Mouse (Mus musculus) kidney, postnatal 0 days (tissue): ENCODE data around the gene Cxcl10. TPM values are rescaled to one million over a fixed set of nuclear protein-coding genes. Genes with fewer than 3 reads are reported as not detected.

ENCODE experiments used
- ATAC-seq: fragments of 200-750 bp; cut with Nextera tagmentation; replicated peaks from 2 replicates; pipeline ENCODE4 v1.8.0; 2017; ENCODE audit warnings: low read depth, moderate number of reproducible peaks, moderate TSS enrichment, moderate library complexity; ENCODE audit not compliant: low FRiP score
- DNase-seq: peaks from one replicate; pipeline ENCODE4 v3.0.0-alpha.2; 2016; ENCODE audit warnings: low spot score
- H3K27ac ChIP-seq: fragments of 300-500 bp; sonication (generic); 2 replicates; pipeline ENCODE4 v1.5.1; 2014; ENCODE audit warnings: mild to moderate bottlenecking
- H3K27me3 ChIP-seq: fragments of 300-500 bp; sonication (generic); 2 replicates; pipeline ENCODE4 v1.6.1; 2014; ENCODE audit warnings: low read length, mixed read lengths; ENCODE audit not compliant: insufficient read depth
- H3K36me3 ChIP-seq: fragments of 300-500 bp; sonication (generic); 2 replicates; pipeline ENCODE4 v1.6.1; 2014; ENCODE audit warnings: low read length, mixed read lengths; ENCODE audit not compliant: insufficient read depth
- H3K4me1 ChIP-seq: fragments of 300-500 bp; sonication (generic); replicated peaks from 2 replicates; pipeline ENCODE4 v1.6.1; 2014; ENCODE audit warnings: antibody characterized with exemption, low read length, mixed read lengths; ENCODE audit not compliant: insufficient read depth
- H3K4me2 ChIP-seq: fragments of 300-500 bp; sonication (generic); 2 replicates; pipeline ENCODE4 v1.6.1; 2014; ENCODE audit warnings: mild to moderate bottlenecking, low read length, moderate library complexity, mixed read lengths
- H3K4me3 ChIP-seq: fragments of 300-500 bp; sonication (generic); replicated peaks from 2 replicates; pipeline ENCODE4 v1.5.1; 2014; ENCODE audit warnings: low read depth, low read length
- H3K9ac ChIP-seq: fragments of 300-500 bp; sonication (generic); 2 replicates; pipeline ENCODE4 v1.6.1; 2014; ENCODE audit warnings: low read depth, low read length
- H3K9me3 ChIP-seq: fragments of 300-500 bp; sonication (generic); replicated peaks from 2 replicates; pipeline ENCODE4 v1.6.1; 2016; ENCODE audit warnings: low read length, inconsistent platforms, mixed read lengths
- CTCF ChIP-seq: IDR thresholded peaks from 2 replicates; pipeline ENCODE4 v1.5.1; 2016; ENCODE audit warnings: antibody characterized with exemption, low read depth, mild to moderate bottlenecking, moderate library complexity
- WGBS: fragments of 180-500 bp; shearing (Covaris S2); extraction: QIAGEN DNeasy Blood & Tissue Kit; methylation state at CpG from one replicate; pipeline ENCODE4 v1.1.7; 2014; 5-methylcytosine and 5-hydroxymethylcytosine counted together
- polyA plus RNA-seq: library from polyadenylated mRNA; unstranded; fragments of >200 nt; fragmentation: Nextera tagmentation; extraction: Ambion mirVana; gene quantifications from 2 replicates; pipeline ENCODE4 v1.2.1, GENCODE M21; 2015

The Cxcl10 gene
- polyA plus RNA-seq, 1 experiment from 2014 or later = 3.8 TPM

DNA sequence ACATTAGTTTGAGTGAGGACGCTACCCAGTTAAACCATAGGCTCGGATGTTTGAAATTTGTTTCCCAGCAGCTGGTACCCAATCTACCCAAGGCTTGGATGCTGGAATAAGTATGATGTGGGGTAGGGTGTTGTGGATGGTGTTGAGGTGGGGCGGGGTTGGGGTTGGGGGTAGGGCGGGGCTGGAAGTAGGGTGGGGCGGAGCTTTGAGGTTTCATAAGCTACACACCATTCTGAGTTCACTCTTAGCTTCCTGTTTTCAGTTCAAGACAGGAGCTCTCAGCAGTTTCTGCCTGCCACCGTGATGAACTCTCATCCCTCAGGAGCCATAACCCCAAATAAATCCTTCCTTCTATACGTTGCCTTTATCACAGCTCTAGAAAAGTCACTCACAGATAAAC, 30.6 kb downstream of the Cxcl10 start:
- Histone ChIP-seq H3K36me3 (no peaks in the 10 kb centered on the region), H3K27ac (no peak overlapping the region)
- 79% methylated on average over 7 of the region's 7 CpGs for WGBS

DNA sequence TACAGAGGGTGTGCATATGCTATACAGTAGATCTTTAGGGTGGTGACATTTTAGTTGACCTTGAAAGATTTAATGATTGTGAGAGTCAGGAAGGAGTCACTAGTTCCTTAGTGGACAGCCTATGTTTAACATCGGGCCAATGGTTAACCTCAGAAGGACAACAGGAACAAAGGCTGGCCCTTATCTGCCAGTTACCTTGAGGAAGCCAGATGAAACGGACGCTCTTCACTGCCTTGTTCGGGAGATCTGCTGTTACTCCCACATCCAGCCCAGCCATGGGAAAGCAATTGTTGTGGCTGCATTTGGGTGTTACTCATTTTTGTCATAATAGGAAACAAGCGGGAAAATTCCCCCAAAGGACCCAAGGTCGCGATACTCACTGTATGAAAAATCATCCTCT, 34.9 kb downstream of the Cxcl10 start:
- Histone ChIP-seq H3K4me2 (no peak overlapping the region), H3K4me1 (no peaks in the 10 kb centered on the region; the same call in 1 of the 2 replicates), H3K27me3 (no peaks in the 10 kb centered on the region), H3K27ac (no peak overlapping the region), H3K9ac (no peak overlapping the region), H3K4me3 (no peak overlapping the region), H3K36me3 (no peaks in the 10 kb centered on the region), H3K9me3 (no peaks in the 10 kb centered on the region)
- ATAC-seq (no peak), DNase-seq (no peak)
- TF ChIP-seq CTCF = no peak
- WGBS = 57% methylated on average over 7 of the region's 7 CpGs

More for the DNA sequence above, 30.6 kb downstream of the Cxcl10 start:
- Histone ChIP-seq H3K9ac (no peak overlapping the region), H3K4me2 (no peak overlapping the region), H3K27me3 (no peaks in the 10 kb centered on the region), H3K4me3 (no peak overlapping the region), H3K4me1 (no peaks in the 10 kb centered on the region), H3K9me3 (no peaks in the 10 kb centered on the region)
- ATAC-seq = no peak
- TF ChIP-seq CTCF = no peak
- DNase-seq = no peak

DNA sequence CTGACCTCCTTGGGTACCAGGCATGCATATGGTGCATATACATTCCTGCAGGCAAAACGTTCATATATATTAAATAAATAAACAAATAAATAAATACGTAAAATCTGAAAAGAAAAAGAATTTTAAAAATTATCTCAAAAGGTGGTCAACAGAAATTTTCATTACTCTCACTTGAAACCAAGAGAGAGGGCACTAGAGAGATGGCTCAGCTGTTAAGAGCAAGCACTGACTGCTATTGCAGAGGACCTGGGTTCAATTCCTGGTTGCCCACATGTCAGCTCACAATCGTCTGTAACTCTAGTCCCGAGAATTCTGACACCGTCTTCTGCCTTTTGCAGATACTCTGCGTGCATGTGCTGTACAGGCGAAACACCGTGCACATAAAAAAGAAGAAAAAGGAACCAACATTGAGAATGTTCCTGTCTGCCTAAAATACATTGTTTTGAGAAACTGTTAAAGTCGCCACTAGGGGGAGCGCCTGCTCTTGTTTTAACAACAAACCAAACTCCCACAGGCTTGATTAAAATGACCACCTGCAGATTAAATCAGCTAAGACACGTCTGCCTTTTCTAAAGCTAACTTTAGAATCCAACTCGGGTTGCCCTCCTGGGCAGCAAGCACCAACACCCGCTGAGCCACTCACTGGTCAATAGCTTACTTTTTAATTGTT, 36.5 kb downstream of the Cxcl10 start:
- Histone ChIP-seq H3K4me1 (no peaks in the 10 kb centered on the region; the same call in 1 of the 2 replicates), H3K27me3 (no peaks in the 10 kb centered on the region), H3K9me3 (no peaks in the 10 kb centered on the region)

DNA sequence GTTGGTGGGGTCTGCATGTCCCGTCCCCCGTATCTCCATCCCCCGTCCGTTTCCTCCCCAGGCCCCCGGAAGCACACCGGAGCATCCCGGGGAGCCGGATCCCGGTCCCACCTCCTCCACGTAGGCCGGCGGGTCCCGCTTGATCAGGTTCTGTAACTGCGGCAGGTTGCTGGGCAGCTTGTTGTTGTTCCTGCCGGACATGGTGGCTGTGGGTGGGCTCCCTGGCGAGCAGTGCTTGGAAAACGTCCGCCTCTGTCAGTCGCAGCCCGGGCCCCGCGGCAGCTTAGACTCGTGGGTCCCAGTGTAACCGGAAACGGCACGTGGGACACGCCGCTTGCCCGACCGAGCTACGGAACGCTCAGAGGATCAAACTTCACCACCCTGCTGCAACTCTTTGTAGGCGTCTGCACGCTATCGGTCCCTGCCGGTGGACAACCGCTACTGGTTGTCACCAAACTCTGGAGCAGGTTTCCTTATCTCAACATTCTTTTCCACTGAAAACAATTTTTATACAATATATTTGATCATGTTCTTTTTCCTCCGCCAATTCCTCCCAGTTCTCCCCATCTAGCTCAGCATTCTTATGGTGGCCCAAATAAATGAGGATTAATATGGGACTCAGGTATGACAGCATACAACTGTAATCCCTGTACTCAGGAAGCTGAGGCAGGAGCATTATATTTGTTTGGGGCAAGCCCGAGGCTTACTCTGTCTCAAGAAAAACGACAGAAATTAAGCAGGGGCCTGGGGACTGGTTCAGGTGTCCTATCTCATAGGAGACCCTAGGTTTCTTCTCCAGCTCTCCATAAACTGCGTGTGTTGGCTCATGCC, 38.8 kb downstream of the Cxcl10 start, which contains the start of gene Sdad1:
Gene Sdad1 (minus strand): TSS at position 799 of the 831 bp plus-strand sequence.
- H3K4me2 ChIP-seq = peak within 1 kb of the TSS; percentile 63
- H3K9me3 ChIP-seq = no peaks in the 10 kb centered on the region
- peak; percentile 76 for TF ChIP-seq CTCF
- WGBS = 2% methylated on average over 41 of the region's 41 CpGs
- H3K4me3 ChIP-seq = peak within 1 kb of the TSS; percentile 53
- H3K4me1 ChIP-seq = no peaks in the 10 kb centered on the region; the same call in 1 of the 2 replicates
- no peaks in the 10 kb centered on the region for H3K27me3 ChIP-seq
- ATAC-seq (peak; percentile 95), DNase-seq (peak; percentile 97)
- peak within 1 kb of the TSS; percentile 5; the same call in 1 of the 2 replicates for H3K27ac ChIP-seq
- H3K9ac ChIP-seq = peak within 1 kb of the TSS; percentile 60
- peaks cover 6% of the 10 kb centered on the region for H3K36me3 ChIP-seq

More for the DNA sequence above, 36.5 kb downstream of the Cxcl10 start:
- Histone ChIP-seq H3K4me2 (no peak overlapping the region), H3K36me3 (no peaks in the 10 kb centered on the region), H3K4me3 (no peak overlapping the region), H3K27ac (no peak overlapping the region), H3K9ac (no peak overlapping the region)
- no peak for ATAC-seq
- 14% methylated on average over 13 of the region's 13 CpGs for WGBS
- TF ChIP-seq CTCF = peak; percentile 86
- DNase-seq = peak; percentile 95

DNA sequence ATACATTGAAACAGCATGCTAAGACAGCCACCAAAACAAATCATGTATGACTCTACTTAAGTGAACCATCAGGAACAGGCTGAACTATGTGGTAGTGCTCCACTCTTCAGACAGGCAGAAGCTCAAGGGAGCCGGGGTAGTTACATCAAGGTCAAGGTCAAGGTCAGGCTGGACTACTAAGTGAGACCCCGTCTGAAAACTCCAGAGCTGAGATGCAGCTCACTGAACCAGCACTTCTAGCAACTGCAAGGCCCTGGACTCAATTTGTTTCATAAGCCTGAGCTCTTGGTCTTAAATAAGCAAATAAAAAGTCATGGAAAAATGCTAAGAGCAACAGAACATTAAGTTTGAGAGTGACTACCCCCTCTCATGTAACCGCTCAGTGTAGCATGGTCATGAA, 44.4 kb downstream of the Cxcl10 start:
- Histone ChIP-seq H3K27me3 (no peaks in the 10 kb centered on the region), H3K36me3 (peaks cover 53% of the 10 kb centered on the region), H3K9ac (no peak overlapping the region), H3K27ac (no peak overlapping the region), H3K4me3 (no peak overlapping the region), H3K4me1 (no peaks in the 10 kb centered on the region; the same call in 1 of the 2 replicates), H3K9me3 (no peaks in the 10 kb centered on the region), H3K4me2 (no peak overlapping the region)
- WGBS = 60% methylated on average over 3 of the region's 3 CpGs
- ATAC-seq = no peak
- DNase-seq = no peak
- no peak for TF ChIP-seq CTCF

DNA sequence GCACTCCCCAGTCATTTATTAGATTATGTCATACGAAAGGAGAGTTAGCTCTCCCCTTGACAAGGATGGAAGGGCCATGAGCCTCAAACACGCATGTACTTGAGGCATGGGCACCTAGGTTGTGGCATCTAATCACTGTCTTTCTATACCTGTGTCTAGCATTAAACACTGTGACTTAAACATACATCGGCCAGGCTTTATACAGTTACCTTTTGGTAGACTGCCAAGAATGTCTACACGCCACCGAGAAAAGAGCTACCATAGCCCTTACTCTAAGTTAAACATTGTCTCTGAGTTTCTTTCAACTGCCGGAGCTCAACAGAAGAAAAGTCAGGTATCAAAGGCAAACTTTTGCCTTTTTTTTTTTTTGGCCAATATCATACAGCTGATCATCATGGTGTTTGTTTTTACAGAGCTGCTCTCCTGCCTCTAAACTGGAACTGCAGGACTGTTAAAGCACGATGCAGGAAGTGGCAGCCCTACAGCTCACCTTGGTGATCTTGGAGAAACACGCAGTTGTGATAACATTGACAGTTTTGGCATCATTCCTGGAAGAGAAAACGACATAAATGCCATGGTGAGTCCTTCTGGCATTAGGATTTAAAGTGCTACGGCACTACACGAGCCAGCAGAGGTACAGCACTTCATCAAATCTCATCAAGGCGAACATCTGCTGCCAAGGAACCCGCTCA, 46.4 kb downstream of the Cxcl10 start:
- H3K27ac ChIP-seq = no peak overlapping the region
- no peak for TF ChIP-seq CTCF
- DNase-seq (no peak), ATAC-seq (no peak)
- H3K4me1 ChIP-seq = no peaks in the 10 kb centered on the region
- peaks cover 61% of the 10 kb centered on the region for H3K36me3 ChIP-seq
- no peaks in the 10 kb centered on the region for H3K27me3 ChIP-seq
- WGBS = 81% methylated on average over 13 of the region's 13 CpGs
- H3K4me3 ChIP-seq = no peak overlapping the region
- H3K9me3 ChIP-seq = no peaks in the 10 kb centered on the region
- H3K9ac ChIP-seq = no peak overlapping the region
- H3K4me2 ChIP-seq = no peak overlapping the region

Other genes starting within 250 kb of the Cxcl10 start
- gene Uso1, start 211.0 kb downstream of the Cxcl10 start, polyA plus RNA-seq = 36.1 and 38.4 TPM in 2 replicates
- gene U90926, start 133.5 kb downstream of the Cxcl10 start, polyA plus RNA-seq = not detected in 2 replicates
- gene Ppef2, start 92.6 kb downstream of the Cxcl10 start, polyA plus RNA-seq = 0.07 and 0.20 TPM in 2 replicates
- gene Naaa, start 70.7 kb downstream of the Cxcl10 start, polyA plus RNA-seq = 19.4 and 19.7 TPM in 2 replicates
- gene Sdad1, start 38.4 kb downstream of the Cxcl10 start, polyA plus RNA-seq = 33.8 and 34.8 TPM in 2 replicates
- 0.08 and 0.13 TPM in 2 replicates for gene Cxcl9, start 20.8 kb downstream of the Cxcl10 start, polyA plus RNA-seq
- 8.0 and 9.2 TPM in 2 replicates for gene Art3, start 17.1 kb downstream of the Cxcl10 start, polyA plus RNA-seq
- gene Nup54, start 86.3 kb upstream of the Cxcl10 start, polyA plus RNA-seq = 37.3 and 40.4 TPM in 2 replicates
- gene Scarb2, start 157.9 kb upstream of the Cxcl10 start, polyA plus RNA-seq = 9.1 and 10.2 TPM in 2 replicates
- 0.19 and 0.25 TPM in 2 replicates for gene Fam47e, start 206.2 kb upstream of the Cxcl10 start, polyA plus RNA-seq